Mouse (Mus musculus): ENCODE data around the gene Cdc42bpa. TPM values are rescaled to one million over a fixed set of nuclear protein-coding genes. Genes with fewer than 3 reads are reported as not detected.

The Cdc42bpa gene
- polyA plus RNA-seq, 1 experiment: 20.2 TPM

GRCm38 (mm10) chr1:179945017-179945416, 15.3 kb upstream of the Cdc42bpa start:
- no peaks in the 10 kb centered on the region for H3K36me3 ChIP-seq (ENCODE audit: control insufficient read depth, insufficient read depth, low read length)
- no peak overlapping the region for H3K4me3 ChIP-seq (ENCODE audit: insufficient read depth, low read depth, low read length)
- no peak for DNase-seq
- H3K4me1 ChIP-seq (ENCODE audit: control insufficient read depth, insufficient read depth, low read length): peaks cover 15% of the 10 kb centered on the region
- TF ChIP-seq CTCF (conservative IDR thresholded peaks at IDR 0.05; ENCODE audit: insufficient read depth, insufficient read length, low read depth, low read length): no peak
- TF ChIP-seq POLR2A (IDR thresholded peaks at IDR 0.05; ENCODE audit: low read depth, low read length): no peak
- no peaks in the 10 kb centered on the region for H3K27me3 ChIP-seq (replicated peaks; ENCODE audit: control insufficient read depth, insufficient read depth, low read length)
- H3K27ac ChIP-seq (ENCODE audit: insufficient read depth, low read depth, low read length): no peak overlapping the region
- 89% methylated on average over 10 of the region's 10 CpGs for WGBS

GRCm38 (mm10) chr1:179946616-179947015, 13.7 kb upstream of the Cdc42bpa start:
- Histone ChIP-seq H3K36me3 (ENCODE audit: control insufficient read depth, insufficient read depth, low read length) (no peaks in the 10 kb centered on the region), H3K27ac (ENCODE audit: insufficient read depth, low read depth, low read length) (no peak overlapping the region), H3K27me3 (replicated peaks; ENCODE audit: control insufficient read depth, insufficient read depth, low read length) (no peaks in the 10 kb centered on the region), H3K4me3 (ENCODE audit: insufficient read depth, low read depth, low read length) (no peak overlapping the region), H3K4me1 (ENCODE audit: control insufficient read depth, insufficient read depth, low read length) (peaks cover 15% of the 10 kb centered on the region)
- WGBS: 20% methylated on average over 2 of the region's 2 CpGs
- DNase-seq: peak; percentile 55
- TF ChIP-seq POLR2A (IDR thresholded peaks at IDR 0.05; ENCODE audit: low read depth, low read length) (no peak), CTCF (conservative IDR thresholded peaks at IDR 0.05; ENCODE audit: insufficient read depth, insufficient read length, low read depth, low read length) (no peak)

GRCm38 (mm10) chr1:179947653-179948052, 12.6 kb upstream of the Cdc42bpa start:
- WGBS: 61% methylated on average over 2 of the region's 2 CpGs
- H3K4me1 ChIP-seq (ENCODE audit: control insufficient read depth, insufficient read depth, low read length): peaks cover 15% of the 10 kb centered on the region
- no peaks in the 10 kb centered on the region for H3K27me3 ChIP-seq (replicated peaks; ENCODE audit: control insufficient read depth, insufficient read depth, low read length)
- TF ChIP-seq CTCF (conservative IDR thresholded peaks at IDR 0.05; ENCODE audit: insufficient read depth, insufficient read length, low read depth, low read length) (no peak), POLR2A (IDR thresholded peaks at IDR 0.05; ENCODE audit: low read depth, low read length) (no peak)
- DNase-seq: peak; percentile 87
- peak overlapping the region; percentile 83 for H3K27ac ChIP-seq (ENCODE audit: insufficient read depth, low read depth, low read length)
- H3K36me3 ChIP-seq (ENCODE audit: control insufficient read depth, insufficient read depth, low read length): no peaks in the 10 kb centered on the region
- H3K4me3 ChIP-seq (ENCODE audit: insufficient read depth, low read depth, low read length): no peak overlapping the region

- WGBS: 88% methylated on average over 7 of the region's 7 CpGs
- Histone ChIP-seq H3K27ac (ENCODE audit: insufficient read depth, low read depth, low read length) (no peak overlapping the region), H3K36me3 (ENCODE audit: control insufficient read depth, insufficient read depth, low read length) (no peaks in the 10 kb centered on the region), H3K4me1 (ENCODE audit: control insufficient read depth, insufficient read depth, low read length) (peaks cover 11% of the 10 kb centered on the region), H3K27me3 (replicated peaks; ENCODE audit: control insufficient read depth, insufficient read depth, low read length) (no peaks in the 10 kb centered on the region), H3K4me3 (ENCODE audit: insufficient read depth, low read depth, low read length) (no peak overlapping the region)
- no peak for TF ChIP-seq POLR2A (IDR thresholded peaks at IDR 0.05; ENCODE audit: low read depth, low read length)
- TF ChIP-seq CTCF (conservative IDR thresholded peaks at IDR 0.05; ENCODE audit: insufficient read depth, insufficient read length, low read depth, low read length): no peak
- DNase-seq: no peak
Measured at GRCm38 (mm10) chr1:179951597-179951996, 8.7 kb upstream of the Cdc42bpa start.

GRCm38 (mm10) chr1:179953251-179953650, 7.0 kb upstream of the Cdc42bpa start:
- Histone ChIP-seq H3K4me1 (ENCODE audit: control insufficient read depth, insufficient read depth, low read length) (peaks cover 5% of the 10 kb centered on the region; the same call in 1 of the 2 replicates), H3K27ac (ENCODE audit: insufficient read depth, low read depth, low read length) (no peak overlapping the region), H3K36me3 (ENCODE audit: control insufficient read depth, insufficient read depth, low read length) (no peaks in the 10 kb centered on the region), H3K4me3 (ENCODE audit: insufficient read depth, low read depth, low read length) (no peak overlapping the region), H3K27me3 (replicated peaks; ENCODE audit: control insufficient read depth, insufficient read depth, low read length) (no peaks in the 10 kb centered on the region)
- no peak for DNase-seq
- 93% methylated on average over 3 of the region's 3 CpGs for WGBS
- TF ChIP-seq CTCF (conservative IDR thresholded peaks at IDR 0.05; ENCODE audit: insufficient read depth, insufficient read length, low read depth, low read length) (no peak), POLR2A (IDR thresholded peaks at IDR 0.05; ENCODE audit: low read depth, low read length) (no peak)

- no peaks in the 10 kb centered on the region for H3K27me3 ChIP-seq (replicated peaks; ENCODE audit: control insufficient read depth, insufficient read depth, low read length)
- 37% methylated on average over 3 of the region's 3 CpGs for WGBS
- DNase-seq: peak; percentile 66
- H3K4me1 ChIP-seq (ENCODE audit: control insufficient read depth, insufficient read depth, low read length): peaks cover 10% of the 10 kb centered on the region; the same call in 1 of the 2 replicates
- no peak overlapping the region for H3K27ac ChIP-seq (ENCODE audit: insufficient read depth, low read depth, low read length)
- TF ChIP-seq POLR2A (IDR thresholded peaks at IDR 0.05; ENCODE audit: low read depth, low read length) (no peak), CTCF (conservative IDR thresholded peaks at IDR 0.05; ENCODE audit: insufficient read depth, insufficient read length, low read depth, low read length) (no peak)
- H3K4me3 ChIP-seq (ENCODE audit: insufficient read depth, low read depth, low read length): no peak overlapping the region
- H3K36me3 ChIP-seq (ENCODE audit: control insufficient read depth, insufficient read depth, low read length): no peaks in the 10 kb centered on the region
Measured at GRCm38 (mm10) chr1:179957431-179957830, 2.8 kb upstream of the Cdc42bpa start.

- H3K4me3 ChIP-seq (ENCODE audit: insufficient read depth, low read depth, low read length): peak overlapping the region; percentile 99
- peaks cover 10% of the 10 kb centered on the region; the same call in 1 of the 2 replicates for H3K4me1 ChIP-seq (ENCODE audit: control insufficient read depth, insufficient read depth, low read length)
- TF ChIP-seq POLR2A (IDR thresholded peaks at IDR 0.05; ENCODE audit: low read depth, low read length) (no peak), CTCF (conservative IDR thresholded peaks at IDR 0.05; ENCODE audit: insufficient read depth, insufficient read length, low read depth, low read length) (no peak)
- 7% methylated on average over 41 of the region's 41 CpGs for WGBS
- H3K27me3 ChIP-seq (replicated peaks; ENCODE audit: control insufficient read depth, insufficient read depth, low read length): no peaks in the 10 kb centered on the region
- H3K27ac ChIP-seq (ENCODE audit: insufficient read depth, low read depth, low read length): peak overlapping the region; percentile 90
- H3K36me3 ChIP-seq (ENCODE audit: control insufficient read depth, insufficient read depth, low read length): no peaks in the 10 kb centered on the region
- DNase-seq: peak; percentile 61
Measured at GRCm38 (mm10) chr1:179958871-179959720, 1.2 kb upstream of the Cdc42bpa start.

Data from kidney, adult 2 months (tissue).